Mouse (Mus musculus): ENCODE measurements around the gene Vmp1. TPM values are rescaled to one million over a fixed set of nuclear protein-coding genes. Genes with fewer than 3 reads are reported as not detected.

Gene Vmp1
- polyA plus RNA-seq, 1 experiment: 30.0 TPM

- Histone ChIP-seq H3K27ac (ENCODE audit: insufficient read depth, low read length) (no peak overlapping the region), H3K4me1 (ENCODE audit: control insufficient read depth, insufficient read depth, insufficient read length) (no peaks in the 10 kb centered on the region), H3K27me3 (ENCODE audit: control insufficient read depth, insufficient read depth, low read length) (no peaks in the 10 kb centered on the region), H3K36me3 (ENCODE audit: control insufficient read depth, insufficient read depth, low read length) (peaks cover 11% of the 10 kb centered on the region), H3K4me3 (ENCODE audit: extremely low read depth, insufficient read depth, insufficient read length) (no peak overlapping the region)
- TF ChIP-seq POLR2A (IDR thresholded peaks at IDR 0.05; ENCODE audit: low read depth, low read length) (no peak), CTCF (IDR thresholded peaks at IDR 0.05; ENCODE audit: extremely low read depth, insufficient read depth, insufficient read length, insufficient replicate concordance) (no peak)
- DNase-seq (ENCODE audit: low read depth in 1 of 2, low spot score in 2 of 2): no peak
- WGBS: 92% methylated on average over 4 of the region's 4 CpGs
Measured at GRCm38 (mm10) chr11:86644553-86644952, 39.1 kb downstream of the Vmp1 start.

- Histone ChIP-seq H3K4me1 (ENCODE audit: control insufficient read depth, insufficient read depth, insufficient read length) (no peaks in the 10 kb centered on the region), H3K27me3 (ENCODE audit: control insufficient read depth, insufficient read depth, low read length) (no peaks in the 10 kb centered on the region), H3K36me3 (ENCODE audit: control insufficient read depth, insufficient read depth, low read length) (peaks cover 11% of the 10 kb centered on the region), H3K4me3 (ENCODE audit: extremely low read depth, insufficient read depth, insufficient read length) (no peak overlapping the region), H3K27ac (ENCODE audit: insufficient read depth, low read length) (no peak overlapping the region)
- 90% methylated on average over 4 of the region's 4 CpGs for WGBS
- DNase-seq (ENCODE audit: low read depth in 1 of 2, low spot score in 2 of 2): no peak
- TF ChIP-seq POLR2A (IDR thresholded peaks at IDR 0.05; ENCODE audit: low read depth, low read length) (no peak), CTCF (IDR thresholded peaks at IDR 0.05; ENCODE audit: extremely low read depth, insufficient read depth, insufficient read length, insufficient replicate concordance) (no peak)
Measured at GRCm38 (mm10) chr11:86641714-86642113, 41.9 kb downstream of the Vmp1 start.

- Histone ChIP-seq H3K4me1 (ENCODE audit: control insufficient read depth, insufficient read depth, insufficient read length) (no peaks in the 10 kb centered on the region), H3K4me3 (ENCODE audit: extremely low read depth, insufficient read depth, insufficient read length) (no peak overlapping the region), H3K27me3 (ENCODE audit: control insufficient read depth, insufficient read depth, low read length) (no peaks in the 10 kb centered on the region), H3K36me3 (ENCODE audit: control insufficient read depth, insufficient read depth, low read length) (peaks cover 7% of the 10 kb centered on the region), H3K27ac (ENCODE audit: insufficient read depth, low read length) (no peak overlapping the region)
- 84% methylated on average over 2 of the region's 2 CpGs for WGBS
- no peak for DNase-seq (ENCODE audit: low read depth in 1 of 2, low spot score in 2 of 2)
- TF ChIP-seq CTCF (IDR thresholded peaks at IDR 0.05; ENCODE audit: extremely low read depth, insufficient read depth, insufficient read length, insufficient replicate concordance) (no peak), POLR2A (IDR thresholded peaks at IDR 0.05; ENCODE audit: low read depth, low read length) (no peak)
Measured at GRCm38 (mm10) chr11:86637697-86638096, 45.9 kb downstream of the Vmp1 start.

GRCm38 (mm10) chr11:86634396-86634795 lies 49.2 kb downstream of the Vmp1 start:
- Histone ChIP-seq H3K27ac (ENCODE audit: insufficient read depth, low read length) (no peak overlapping the region), H3K36me3 (ENCODE audit: control insufficient read depth, insufficient read depth, low read length) (peaks cover 1% of the 10 kb centered on the region; the same call in 1 of the 2 replicates), H3K4me1 (ENCODE audit: control insufficient read depth, insufficient read depth, insufficient read length) (no peaks in the 10 kb centered on the region), H3K27me3 (ENCODE audit: control insufficient read depth, insufficient read depth, low read length) (no peaks in the 10 kb centered on the region), H3K4me3 (ENCODE audit: extremely low read depth, insufficient read depth, insufficient read length) (no peak overlapping the region)
- DNase-seq (ENCODE audit: low read depth in 1 of 2, low spot score in 2 of 2): no peak
- 85% methylated on average over 6 of the region's 6 CpGs for WGBS
- TF ChIP-seq CTCF (IDR thresholded peaks at IDR 0.05; ENCODE audit: extremely low read depth, insufficient read depth, insufficient read length, insufficient replicate concordance) (no peak), POLR2A (IDR thresholded peaks at IDR 0.05; ENCODE audit: low read depth, low read length) (no peak)

- 90% methylated on average over 7 of the region's 7 CpGs for WGBS
- DNase-seq (ENCODE audit: low read depth in 1 of 2, low spot score in 2 of 2): no peak
- TF ChIP-seq CTCF (IDR thresholded peaks at IDR 0.05; ENCODE audit: extremely low read depth, insufficient read depth, insufficient read length, insufficient replicate concordance) (no peak), POLR2A (IDR thresholded peaks at IDR 0.05; ENCODE audit: low read depth, low read length) (no peak)
- no peak overlapping the region for H3K4me3 ChIP-seq (ENCODE audit: extremely low read depth, insufficient read depth, insufficient read length)
- H3K27ac ChIP-seq (ENCODE audit: insufficient read depth, low read length): peak overlapping the region; percentile 38
- no peaks in the 10 kb centered on the region for H3K4me1 ChIP-seq (ENCODE audit: control insufficient read depth, insufficient read depth, insufficient read length)
- H3K27me3 ChIP-seq (ENCODE audit: control insufficient read depth, insufficient read depth, low read length): no peaks in the 10 kb centered on the region
- peaks cover 1% of the 10 kb centered on the region; the same call in 1 of the 2 replicates for H3K36me3 ChIP-seq (ENCODE audit: control insufficient read depth, insufficient read depth, low read length)
Measured at GRCm38 (mm10) chr11:86629941-86630340, 53.7 kb downstream of the Vmp1 start.

- TF ChIP-seq POLR2A (IDR thresholded peaks at IDR 0.05; ENCODE audit: low read depth, low read length) (no peak), CTCF (IDR thresholded peaks at IDR 0.05; ENCODE audit: extremely low read depth, insufficient read depth, insufficient read length, insufficient replicate concordance) (no peak)
- 83% methylated on average over 3 of the region's 3 CpGs for WGBS
- 0 out of 2 replicates have a peak, but pooled peaks cover 2% of the 10 kb centered on the region for H3K4me1 ChIP-seq (ENCODE audit: control insufficient read depth, insufficient read depth, insufficient read length)
Measured at GRCm38 (mm10) chr11:86629445-86629844, 54.2 kb downstream of the Vmp1 start.

GRCm38 (mm10) chr11:86628448-86628847 lies 55.2 kb downstream of the Vmp1 start:
- H3K4me3 ChIP-seq (ENCODE audit: extremely low read depth, insufficient read depth, insufficient read length): no peak overlapping the region
- H3K27me3 ChIP-seq (ENCODE audit: control insufficient read depth, insufficient read depth, low read length): no peaks in the 10 kb centered on the region
- no peak for TF ChIP-seq CTCF (IDR thresholded peaks at IDR 0.05; ENCODE audit: extremely low read depth, insufficient read depth, insufficient read length, insufficient replicate concordance)
- no peak for TF ChIP-seq POLR2A (IDR thresholded peaks at IDR 0.05; ENCODE audit: low read depth, low read length)
- peaks cover 10% of the 10 kb centered on the region for H3K4me1 ChIP-seq (ENCODE audit: control insufficient read depth, insufficient read depth, insufficient read length)
- WGBS: 72% methylated on average over 2 of the region's 2 CpGs
- DNase-seq (ENCODE audit: low read depth in 1 of 2, low spot score in 2 of 2): no peak
- no peak overlapping the region for H3K27ac ChIP-seq (ENCODE audit: insufficient read depth, low read length)
- no peaks in the 10 kb centered on the region; the same call in 1 of the 2 replicates for H3K36me3 ChIP-seq (ENCODE audit: control insufficient read depth, insufficient read depth, low read length)

More at GRCm38 (mm10) chr11:86629445-86629844, 54.2 kb downstream of the Vmp1 start:
- Histone ChIP-seq H3K27ac (ENCODE audit: insufficient read depth, low read length) (no peak overlapping the region), H3K27me3 (ENCODE audit: control insufficient read depth, insufficient read depth, low read length) (no peaks in the 10 kb centered on the region), H3K36me3 (ENCODE audit: control insufficient read depth, insufficient read depth, low read length) (peaks cover 1% of the 10 kb centered on the region; the same call in 1 of the 2 replicates), H3K4me3 (ENCODE audit: extremely low read depth, insufficient read depth, insufficient read length) (no peak overlapping the region)
- DNase-seq (ENCODE audit: low read depth in 1 of 2, low spot score in 2 of 2): no peak
